Mouse (Mus musculus) neural tube, embryonic 11.5 days (tissue): Measurements from ENCODE around the gene Fance. TPM values are rescaled to one million over a fixed set of nuclear protein-coding genes. Genes with fewer than 3 reads are reported as not detected.
"Not testable (repeated sequence)": the region's sequence is repeated elsewhere in the genome, so short reads cannot be mapped to it uniquely, and the experiment has no call there.

Experiments
- ATAC-seq: fragments of 200-750 bp; cut with Nextera tagmentation; 2 replicates; pipeline ENCODE4 v1.8.0; 2017; ENCODE audit warnings: moderate number of reproducible peaks, mild to moderate bottlenecking, moderate TSS enrichment, moderate library complexity; ENCODE audit not compliant: insufficient read depth, low FRiP score, low TSS enrichment
- DNase-seq: peaks from one replicate; pipeline ENCODE4 v3.0.0-alpha.2; 2015; ENCODE audit warnings: low spot score
- H3K27ac ChIP-seq: fragments of 300-500 bp; sonication (generic); 2 replicates; pipeline ENCODE4 v1.5.1; 2014; ENCODE audit warnings: low read depth, mild to moderate bottlenecking, low read length
- H3K27me3 ChIP-seq: fragments of 300-500 bp; sonication (generic); 2 replicates; pipeline ENCODE4 v1.6.1; 2014; ENCODE audit warnings: mild to moderate bottlenecking, low read length, mixed read lengths; ENCODE audit not compliant: control insufficient read depth, insufficient read depth
- H3K36me3 ChIP-seq: fragments of 300-500 bp; sonication (generic); 2 replicates; pipeline ENCODE4 v1.6.1; 2014; ENCODE audit warnings: mild to moderate bottlenecking, low read length, moderate library complexity, mixed read lengths; ENCODE audit not compliant: control insufficient read depth, insufficient read depth
- H3K4me1 ChIP-seq: fragments of 300-500 bp; sonication (generic); 2 replicates; pipeline ENCODE4 v1.6.1; 2014; ENCODE audit warnings: low read length, mixed read lengths; ENCODE audit not compliant: control insufficient read depth, insufficient read depth
- H3K4me2 ChIP-seq: fragments of 300-500 bp; sonication (generic); 2 replicates; pipeline ENCODE4 v1.6.1; 2014; ENCODE audit warnings: low read depth, mild to moderate bottlenecking, moderate library complexity
- H3K4me3 ChIP-seq: fragments of 300-500 bp; sonication (generic); 2 replicates; pipeline ENCODE4 v1.5.1; 2014; ENCODE audit warnings: low read depth, low read length
- H3K9ac ChIP-seq: fragments of 300-500 bp; sonication (generic); 2 replicates; pipeline ENCODE4 v1.6.1; 2014; ENCODE audit warnings: mild to moderate bottlenecking, low read length
- H3K9me3 ChIP-seq: fragments of 300-500 bp; sonication (generic); 2 replicates; pipeline ENCODE4 v1.6.1; 2016; ENCODE audit warnings: low read length; ENCODE audit not compliant: control insufficient read depth
- WGBS: fragments of 180-500 bp; shearing (Covaris S2); extraction: QIAGEN DNeasy Blood & Tissue Kit; methylation state at CpG from one replicate; pipeline ENCODE4 v1.1.7; 2014; 5-methylcytosine and 5-hydroxymethylcytosine counted together
- polyA plus RNA-seq: library from polyadenylated mRNA; unstranded; fragments of >200 nt; fragmentation: Nextera tagmentation; extraction: Ambion mirVana; gene quantifications from 2 replicates; pipeline ENCODE4 v1.2.1, GENCODE M21; 2014

The Fance gene
- polyA plus RNA-seq, 1 experiment from 2014 or later, result 23.7 TPM

DNA sequence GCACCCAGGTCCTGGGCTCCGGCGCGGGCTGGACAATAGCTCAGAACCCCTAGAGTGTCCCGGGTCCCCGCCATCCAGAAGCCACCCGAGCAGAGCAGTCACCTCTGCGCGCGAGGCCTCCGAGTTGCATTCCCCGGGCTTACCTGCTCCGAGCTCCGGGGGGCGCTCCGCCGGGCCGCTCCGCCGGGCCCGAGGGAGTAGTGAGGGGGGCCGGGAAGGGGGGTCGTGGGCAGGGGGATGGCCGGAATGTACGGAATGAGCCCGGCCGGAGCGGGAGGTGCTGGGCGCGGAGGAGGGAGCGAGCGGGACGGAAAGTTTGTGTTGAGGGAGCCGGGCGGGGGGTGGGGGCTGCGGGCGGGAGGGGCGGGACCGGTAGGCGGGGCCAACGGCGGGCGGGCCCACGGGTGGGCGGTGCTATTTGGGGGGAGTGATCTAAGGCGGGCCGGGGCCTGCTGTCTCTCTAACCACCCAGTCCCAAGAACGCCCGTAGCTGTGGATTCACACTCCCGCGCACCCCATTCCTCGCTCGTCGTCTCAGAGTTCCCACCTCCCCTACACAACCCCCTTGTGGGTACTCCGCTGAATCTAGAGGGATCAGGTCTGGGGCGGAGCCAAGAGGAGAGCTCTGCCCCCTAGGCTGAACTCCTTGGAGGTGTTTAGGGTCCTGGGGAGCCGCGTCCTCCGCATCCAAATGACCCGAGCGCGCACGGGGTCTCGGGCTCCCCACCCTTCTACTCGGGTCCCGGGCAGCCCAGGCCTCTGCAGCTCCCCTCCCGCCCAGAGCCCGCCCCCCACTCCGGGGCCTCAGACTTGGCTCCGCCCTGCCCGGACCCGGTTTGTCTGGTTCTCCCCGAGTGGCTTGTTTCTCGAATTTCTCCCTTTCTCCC is 37.4 kb downstream of the Fance start, which contains the start of gene Tead3:
Gene Tead3, minus strand, starts transcription at position 352 of the 887 bp plus-strand sequence.
- DNase-seq (peak; percentile 85), ATAC-seq (peak; percentile 76)
- Histone ChIP-seq H3K27ac (peak within 1 kb of the TSS; percentile 62), H3K9me3 (no peaks in the 10 kb centered on the region), H3K27me3 (peaks cover 12% of the 10 kb centered on the region), H3K4me3 (peak within 1 kb of the TSS; percentile 79), H3K4me1 (peaks cover 17% of the 10 kb centered on the region), H3K36me3 (no peaks in the 10 kb centered on the region), H3K4me2 (peak within 1 kb of the TSS; percentile 90), H3K9ac (peak within 1 kb of the TSS; percentile 74)
- under 1% methylated on average over 54 of the region's 73 CpGs for WGBS

DNA sequence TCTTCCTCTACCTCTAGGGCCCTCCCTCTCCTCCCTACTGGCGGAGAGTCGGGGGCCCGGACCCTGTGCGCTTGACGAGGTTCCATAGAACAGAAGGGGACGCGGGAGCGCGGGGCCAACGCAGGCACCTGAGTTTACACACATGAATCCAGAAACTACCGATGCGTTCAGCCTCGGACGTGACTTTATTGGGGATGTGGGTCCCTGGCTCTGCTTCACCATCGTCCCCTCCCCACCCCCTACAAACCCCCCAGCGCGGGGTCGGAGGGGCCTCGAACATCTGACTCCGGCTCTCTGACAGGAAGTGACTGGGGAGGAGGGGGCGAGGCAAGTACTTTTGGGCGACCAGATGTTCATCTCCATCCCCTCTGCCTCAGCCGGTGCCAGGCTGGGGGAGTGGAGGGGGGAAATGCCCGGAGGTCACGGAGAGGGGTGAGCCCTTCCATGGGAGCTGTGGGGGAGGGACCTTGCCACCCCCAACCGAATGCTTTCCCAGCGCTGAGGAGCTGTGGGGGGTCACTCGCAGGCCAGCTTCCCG is 38.1 kb downstream of the Fance start:
- peak overlapping the region; percentile 74 for H3K9ac ChIP-seq
- ATAC-seq (no peak), DNase-seq (no peak)

GRCm38 (mm10) chr17:28352018-28352417 is 38.7 kb downstream of the Fance start:
- Histone ChIP-seq H3K9me3 (no peaks in the 10 kb centered on the region), H3K36me3 (no peaks in the 10 kb centered on the region), H3K9ac (no peak overlapping the region), H3K4me2 (peak overlapping the region; percentile 90; the same call in 1 of the 2 replicates), H3K27me3 (peaks cover 8% of the 10 kb centered on the region), H3K4me3 (no peak overlapping the region; the same call in 1 of the 2 replicates), H3K27ac (no peak overlapping the region), H3K4me1 (peaks cover 10% of the 10 kb centered on the region)
- ATAC-seq (no peak), DNase-seq (no peak)
- 8% methylated on average over 11 of the region's 11 CpGs for WGBS

More for the DNA sequence above, 38.1 kb downstream of the Fance start:
- under 1% methylated on average over 29 of the region's 29 CpGs for WGBS
- Histone ChIP-seq H3K4me3 (peak overlapping the region; percentile 79), H3K9me3 (no peaks in the 10 kb centered on the region), H3K27me3 (peaks cover 8% of the 10 kb centered on the region), H3K36me3 (no peaks in the 10 kb centered on the region), H3K4me2 (peak overlapping the region; percentile 90), H3K4me1 (peaks cover 11% of the 10 kb centered on the region), H3K27ac (peak overlapping the region; percentile 62)

DNA sequence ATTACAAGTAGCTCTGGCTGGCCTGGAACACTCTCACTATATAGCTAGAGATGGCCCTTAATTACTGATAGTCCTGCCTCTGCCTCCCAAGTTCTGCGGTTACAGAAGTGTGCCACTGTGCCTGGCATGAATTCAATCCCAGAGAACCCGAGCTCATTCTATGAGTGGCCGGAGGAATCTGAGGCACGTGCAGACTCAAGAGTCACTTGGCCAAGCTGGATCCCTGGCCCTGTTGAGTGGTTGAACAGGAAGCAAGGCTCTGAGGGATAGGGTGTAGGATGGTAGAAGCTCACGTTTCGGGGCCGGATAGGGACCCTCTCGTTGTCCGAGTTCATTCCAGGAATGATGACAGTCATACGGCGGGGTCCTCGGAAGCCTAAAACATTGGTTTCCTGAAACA is 42.6 kb downstream of the Fance start:
- ATAC-seq (no peak), DNase-seq (no peak)
- no peak overlapping the region for H3K9ac ChIP-seq
- H3K27ac ChIP-seq, result no peak overlapping the region
- H3K36me3 ChIP-seq, result no peaks in the 10 kb centered on the region
- H3K4me1 ChIP-seq, result no peaks in the 10 kb centered on the region
- H3K4me3 ChIP-seq, result no peak overlapping the region
- no peak overlapping the region for H3K4me2 ChIP-seq
- peaks cover 27% of the 10 kb centered on the region for H3K27me3 ChIP-seq
- 86% methylated on average over 12 of the region's 12 CpGs for WGBS
- no peaks in the 10 kb centered on the region for H3K9me3 ChIP-seq

DNA sequence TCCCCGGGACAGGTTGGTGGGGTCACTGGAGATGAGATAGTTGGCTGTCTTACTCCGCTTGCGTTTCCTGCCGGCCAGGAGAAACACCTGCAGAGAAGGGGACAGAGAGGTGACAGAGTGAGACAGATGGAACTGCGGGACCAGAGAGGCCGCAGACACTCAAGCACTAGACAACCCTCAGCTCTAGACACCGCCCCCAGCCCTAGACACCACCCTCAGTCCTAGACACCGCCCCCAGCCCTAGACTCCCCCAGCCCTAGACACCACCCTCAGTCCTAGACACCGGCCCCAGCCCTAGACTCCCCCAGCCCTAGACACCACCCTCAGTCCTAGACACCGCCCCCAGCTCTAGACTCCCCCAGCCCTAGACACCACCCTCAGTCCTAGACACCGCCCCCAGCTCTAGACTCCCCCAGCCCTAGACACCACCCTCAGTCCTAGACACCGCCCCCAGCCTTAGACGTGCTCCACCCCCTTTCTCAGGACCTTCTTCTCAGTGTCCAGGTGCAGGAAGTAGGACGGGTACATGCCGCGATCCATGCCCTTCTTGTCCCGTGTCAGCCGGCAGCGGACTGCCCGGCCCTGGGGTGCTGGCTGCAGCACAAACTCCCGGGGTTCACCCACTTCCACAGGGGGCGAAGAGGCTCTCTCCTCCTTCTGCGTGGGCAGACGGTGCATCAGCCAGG is 45.4 kb downstream of the Fance start:
- peaks cover 40% of the 10 kb centered on the region for H3K27me3 ChIP-seq
- not testable (repeated sequence) for H3K36me3 ChIP-seq, DNase-seq, H3K9me3 ChIP-seq, H3K9ac ChIP-seq, H3K27ac ChIP-seq, ATAC-seq, H3K4me3 ChIP-seq, H3K4me1 ChIP-seq, H3K4me2 ChIP-seq
- 14% methylated on average over 22 of the region's 24 CpGs for WGBS

GRCm38 (mm10) chr17:28360531-28361277 is 47.4 kb downstream of the Fance start:
- Histone ChIP-seq H3K9ac (no peak overlapping the region), H3K27ac (no peak overlapping the region), H3K9me3 (no peaks in the 10 kb centered on the region), H3K27me3 (peaks cover 59% of the 10 kb centered on the region), H3K4me3 (no peak overlapping the region), H3K4me2 (no peak overlapping the region), H3K4me1 (peaks cover 7% of the 10 kb centered on the region; the same call in 1 of the 2 replicates), H3K36me3 (no peaks in the 10 kb centered on the region)
- WGBS, result 83% methylated on average over 9 of the region's 9 CpGs
- DNase-seq (no peak), ATAC-seq (no peak)

DNA sequence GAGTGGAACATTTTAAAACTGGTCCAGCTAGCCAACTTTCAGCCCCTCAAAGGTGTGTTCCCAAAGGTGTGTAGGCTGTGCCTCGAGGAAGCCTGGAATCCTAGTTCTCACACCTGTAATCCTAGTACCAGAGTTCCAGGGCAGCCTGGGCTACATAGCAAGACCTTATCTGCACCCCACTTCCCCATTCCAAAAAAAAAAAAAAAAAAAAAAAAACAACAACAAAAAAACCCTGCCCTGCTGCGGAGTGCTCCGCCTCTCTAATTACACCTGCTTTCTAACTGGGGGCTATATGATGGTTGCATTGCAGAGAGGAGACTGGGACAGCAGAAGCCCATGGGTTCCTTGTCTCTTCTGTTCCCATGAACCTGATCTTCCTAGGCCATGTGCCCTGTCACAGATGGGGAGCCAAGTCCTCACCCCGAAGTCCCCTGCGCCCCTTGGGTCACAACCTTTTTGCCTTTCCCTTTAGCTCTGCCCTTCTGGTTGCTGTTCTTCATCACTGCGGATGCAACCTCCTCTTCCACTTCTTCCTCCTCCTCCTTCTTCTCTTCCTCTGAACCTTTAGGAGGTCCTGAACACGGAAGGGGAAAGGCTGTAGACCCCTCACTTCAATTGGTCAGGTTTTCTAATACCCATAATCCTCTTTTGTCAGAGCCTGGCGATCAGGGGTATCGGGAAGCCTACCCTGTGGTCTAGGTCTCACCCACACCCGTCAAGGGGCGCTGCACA is 48.8 kb downstream of the Fance start:
- Histone ChIP-seq H3K27ac (no peak overlapping the region), H3K4me2 (peak overlapping the region; percentile 50), H3K4me3 (peak overlapping the region; percentile 22; the same call in 1 of the 2 replicates), H3K9ac (0 out of 2 replicates have a peak overlapping the region, but pooled peaks have one; percentile 39), H3K36me3 (no peaks in the 10 kb centered on the region), H3K4me1 (peaks cover 7% of the 10 kb centered on the region; the same call in 1 of the 2 replicates), H3K27me3 (peaks cover 62% of the 10 kb centered on the region), H3K9me3 (no peaks in the 10 kb centered on the region)
- 32% methylated on average over 11 of the region's 11 CpGs for WGBS
- no peak for ATAC-seq
- DNase-seq, result peak; percentile 25
